Mouse (Mus musculus) lung, postnatal 0 days (tissue): ENCODE results near the gene Olfr1420. TPM values are rescaled to one million over a fixed set of nuclear protein-coding genes. Genes with fewer than 3 reads are reported as not detected.

ENCODE experiments used
- ATAC-seq: fragments of 200-750 bp; cut with Nextera tagmentation; 2 replicates; pipeline ENCODE4 v1.8.0; 2017; ENCODE audit warnings: moderate library complexity
- DNase-seq: peaks from one replicate; pipeline ENCODE4 v3.0.0-alpha.2; 2016; ENCODE audit warnings: low spot score
- H3K27ac ChIP-seq: fragments of 300-500 bp; sonication (generic); 2 replicates; pipeline ENCODE4 v1.5.1; 2014; ENCODE audit warnings: antibody characterized with exemption, mild to moderate bottlenecking, low read length, mixed read lengths
- H3K27me3 ChIP-seq: fragments of 300-500 bp; sonication (generic); replicated peaks from 2 replicates; pipeline ENCODE4 v1.6.1; 2014; ENCODE audit warnings: low read length, mixed read lengths; ENCODE audit not compliant: insufficient read depth
- H3K36me3 ChIP-seq: fragments of 300-500 bp; sonication (generic); 2 replicates; pipeline ENCODE4 v1.6.1; 2014; ENCODE audit warnings: low read length, mixed read lengths; ENCODE audit not compliant: insufficient read depth
- H3K4me1 ChIP-seq: fragments of 300-500 bp; sonication (generic); 2 replicates; pipeline ENCODE4 v1.6.1; 2014; ENCODE audit warnings: antibody characterized with exemption, low read depth, low read length, mixed read lengths; ENCODE audit not compliant: insufficient read depth
- H3K4me2 ChIP-seq: fragments of 300-500 bp; sonication (generic); replicated peaks from 2 replicates; pipeline ENCODE4 v1.6.1; 2014; ENCODE audit warnings: low read depth, mild to moderate bottlenecking, low read length, moderate library complexity, mixed read lengths
- H3K4me3 ChIP-seq: fragments of 300-500 bp; sonication (generic); 2 replicates; pipeline ENCODE4 v1.5.1; 2014; ENCODE audit warnings: low read depth, low read length
- H3K9ac ChIP-seq: fragments of 300-500 bp; sonication (generic); replicated peaks from 2 replicates; pipeline ENCODE4 v1.6.1; 2014; ENCODE audit warnings: low read depth, mild to moderate bottlenecking
- H3K9me3 ChIP-seq: fragments of 300-500 bp; sonication (generic); 2 replicates; pipeline ENCODE4 v1.6.1; 2016; ENCODE audit warnings: low read length, mixed read lengths
- CTCF ChIP-seq: IDR thresholded peaks from 2 replicates; pipeline ENCODE4 v1.5.1; 2016; ENCODE audit warnings: antibody characterized with exemption, mild to moderate bottlenecking
- EP300 ChIP-seq: IDR thresholded peaks from 2 replicates; pipeline ENCODE4 v1.6.1; 2016; ENCODE audit warnings: antibody characterized with exemption, mild to moderate bottlenecking, control low read depth
- WGBS: fragments of 180-500 bp; shearing (Covaris S2); extraction: QIAGEN DNeasy Blood & Tissue Kit; methylation state at CpG from one replicate; pipeline ENCODE4 v1.1.7; 2014; 5-methylcytosine and 5-hydroxymethylcytosine counted together
- polyA plus RNA-seq: library from polyadenylated mRNA; unstranded; fragments of >200 nt; fragmentation: Nextera tagmentation; extraction: Ambion mirVana; gene quantifications from 2 replicates; pipeline ENCODE4 v1.2.1, GENCODE M21; 2015

The Olfr1420 gene
- 0.12 and 0.15 TPM in 2 replicates for polyA plus RNA-seq

GRCm38 (mm10) chr19:11886265-11886664 lies at the start of gene Olfr1420:
Olfr1420 (plus strand) TSS chr19:11886565.
- Histone ChIP-seq H3K36me3 (no peaks in the 10 kb centered on the region), H3K4me1 (no peaks in the 10 kb centered on the region), H3K9ac (no peak within 1 kb of the TSS), H3K27ac (no peak within 1 kb of the TSS), H3K4me3 (no peak within 1 kb of the TSS), H3K4me2 (no peak within 1 kb of the TSS), H3K27me3 (no peaks in the 10 kb centered on the region), H3K9me3 (no peaks in the 10 kb centered on the region)
- TF ChIP-seq CTCF (no peak), EP300 (no peak)
- DNase-seq (no peak), ATAC-seq (no peak)
- WGBS, result 23% methylated on average over 1 of the region's 1 CpGs

DNA sequence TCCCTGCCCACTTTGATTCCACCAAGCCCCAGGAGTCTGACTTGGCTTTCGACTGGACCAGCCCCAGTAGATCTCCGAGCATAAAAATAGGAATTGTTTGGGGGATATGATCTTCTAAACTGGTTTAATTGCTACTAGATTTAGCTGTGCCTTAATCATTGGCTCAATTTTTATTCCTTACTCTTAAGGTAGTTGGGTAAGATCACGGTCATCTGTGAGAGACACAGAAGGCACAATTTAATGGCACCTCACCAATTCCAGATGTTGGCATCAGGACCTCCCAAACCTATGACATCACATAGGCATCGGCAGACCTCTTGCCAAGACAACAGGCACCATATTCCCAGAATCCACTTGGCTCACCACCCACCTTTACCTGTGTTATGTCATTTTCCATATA lies 47.2 kb upstream of the Olfr1420 start, which contains the start of gene Olfr1417:
TSS of gene Olfr1417 (minus strand) at position 101 of the 400 bp plus-strand sequence.
- no peak for TF ChIP-seq EP300
- TF ChIP-seq CTCF, result no peak
- H3K27me3 ChIP-seq, result no peaks in the 10 kb centered on the region
- 93% methylated on average over 4 of the region's 4 CpGs for WGBS
- ATAC-seq (no peak), DNase-seq (no peak)
- no peak within 1 kb of the TSS for H3K27ac ChIP-seq
- H3K36me3 ChIP-seq, result no peaks in the 10 kb centered on the region
- H3K9ac ChIP-seq, result no peak within 1 kb of the TSS
- no peaks in the 10 kb centered on the region for H3K4me1 ChIP-seq
- no peaks in the 10 kb centered on the region for H3K9me3 ChIP-seq
- no peak within 1 kb of the TSS for H3K4me3 ChIP-seq
- no peak within 1 kb of the TSS for H3K4me2 ChIP-seq

- Histone ChIP-seq H3K4me1 (no peaks in the 10 kb centered on the region), H3K9ac (no peak overlapping the region), H3K36me3 (no peaks in the 10 kb centered on the region), H3K9me3 (no peaks in the 10 kb centered on the region), H3K4me2 (no peak overlapping the region), H3K4me3 (no peak overlapping the region), H3K27me3 (no peaks in the 10 kb centered on the region), H3K27ac (no peak overlapping the region)
- 77% methylated on average over 4 of the region's 4 CpGs for WGBS
- DNase-seq (no peak), ATAC-seq (no peak)
- TF ChIP-seq EP300, result no peak
- no peak for TF ChIP-seq CTCF
Observed at GRCm38 (mm10) chr19:11846333-11846732, 40.0 kb upstream of the Olfr1420 start.

GRCm38 (mm10) chr19:11852652-11853051 lies 33.7 kb upstream of the Olfr1420 start:
- H3K36me3 ChIP-seq, result no peaks in the 10 kb centered on the region
- H3K27me3 ChIP-seq, result no peaks in the 10 kb centered on the region
- H3K4me1 ChIP-seq, result no peaks in the 10 kb centered on the region
- no peak for DNase-seq
- H3K9ac ChIP-seq, result no peak overlapping the region
- WGBS, result 42% methylated on average over 4 of the region's 4 CpGs
- H3K27ac ChIP-seq, result no peak overlapping the region
- no peaks in the 10 kb centered on the region for H3K9me3 ChIP-seq
- no peak overlapping the region for H3K4me3 ChIP-seq
- ATAC-seq, result no peak
- no peak overlapping the region for H3K4me2 ChIP-seq
- TF ChIP-seq EP300, result no peak
- TF ChIP-seq CTCF, result no peak

GRCm38 (mm10) chr19:11854821-11855220 lies 31.5 kb upstream of the Olfr1420 start:
- no peaks in the 10 kb centered on the region for H3K9me3 ChIP-seq
- no peaks in the 10 kb centered on the region for H3K36me3 ChIP-seq
- TF ChIP-seq CTCF (no peak), EP300 (no peak)
- H3K9ac ChIP-seq, result no peak overlapping the region
- no peak overlapping the region for H3K27ac ChIP-seq
- H3K4me3 ChIP-seq, result no peak overlapping the region
- H3K27me3 ChIP-seq, result no peaks in the 10 kb centered on the region
- ATAC-seq (no peak), DNase-seq (no peak)
- no peaks in the 10 kb centered on the region for H3K4me1 ChIP-seq
- no peak overlapping the region for H3K4me2 ChIP-seq
- WGBS, result 90% methylated on average over 2 of the region's 2 CpGs

- WGBS, result 58% methylated on average over 6 of the region's 6 CpGs
- H3K9me3 ChIP-seq, result no peaks in the 10 kb centered on the region
- DNase-seq, result no peak
- no peaks in the 10 kb centered on the region for H3K27me3 ChIP-seq
- H3K27ac ChIP-seq, result no peak overlapping the region
- no peaks in the 10 kb centered on the region for H3K36me3 ChIP-seq
- TF ChIP-seq EP300, result no peak
- no peak for TF ChIP-seq CTCF
- no peak overlapping the region for H3K9ac ChIP-seq
- no peak overlapping the region for H3K4me2 ChIP-seq
- no peak for ATAC-seq
- no peaks in the 10 kb centered on the region for H3K4me1 ChIP-seq
- no peak overlapping the region for H3K4me3 ChIP-seq
Observed at GRCm38 (mm10) chr19:11856506-11856905, 29.9 kb upstream of the Olfr1420 start.

DNA sequence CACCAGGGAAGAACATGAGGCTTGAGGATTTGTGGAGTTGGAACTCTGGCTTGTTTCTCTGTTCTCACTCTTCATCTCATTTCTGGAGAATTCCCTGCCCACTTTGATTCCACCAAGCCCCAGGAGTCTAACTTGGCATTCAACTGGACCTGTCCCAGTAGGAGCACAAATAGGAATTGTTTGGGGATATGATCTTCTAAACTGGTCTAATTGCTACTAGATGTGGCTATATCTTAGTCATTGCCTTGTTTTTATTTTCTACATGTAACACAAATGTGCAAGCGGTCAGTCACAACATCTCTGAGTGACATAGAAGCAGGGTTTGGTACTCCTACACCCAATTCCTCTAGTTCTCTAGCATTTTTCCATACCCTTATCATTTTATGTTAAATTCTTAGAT lies 25.4 kb upstream of the Olfr1420 start, which contains the start of gene Olfr1418:
TSS of gene Olfr1418 (minus strand) at position 101 of the 400 bp plus-strand sequence.
- WGBS, result 97% methylated on average over 1 of the region's 1 CpGs
- Histone ChIP-seq H3K4me1 (no peaks in the 10 kb centered on the region), H3K27me3 (no peaks in the 10 kb centered on the region), H3K27ac (no peak within 1 kb of the TSS), H3K4me3 (no peak within 1 kb of the TSS), H3K9me3 (0 out of 2 replicates have a peak, but pooled peaks cover 3% of the 10 kb centered on the region), H3K9ac (no peak within 1 kb of the TSS), H3K4me2 (no peak within 1 kb of the TSS), H3K36me3 (no peaks in the 10 kb centered on the region)
- ATAC-seq (no peak), DNase-seq (no peak)
- no peak for TF ChIP-seq CTCF
- no peak for TF ChIP-seq EP300
